Mouse (Mus musculus) embryonic facial prominence, embryonic 14.5 days (tissue): ENCODE results near the gene Gtf2ird2. TPM values are rescaled to one million over a fixed set of nuclear protein-coding genes. Genes with fewer than 3 reads are reported as not detected.

Experiments used
- ATAC-seq: fragments of 200-750 bp; cut with Nextera tagmentation; 2 replicates; pipeline ENCODE4 v1.8.0; 2017; ENCODE audit warnings: low read depth, moderate number of reproducible peaks, moderate TSS enrichment
- DNase-seq: peaks from one replicate; pipeline ENCODE4 v3.0.0-alpha.2; 2015; ENCODE audit warnings: low spot score
- H3K27ac ChIP-seq: fragments of 300-500 bp; sonication (generic); replicated peaks from 2 replicates; pipeline ENCODE4 v1.5.1; 2014; ENCODE audit warnings: low read depth, mild to moderate bottlenecking, low read length, moderate library complexity
- H3K27me3 ChIP-seq: fragments of 300-500 bp; sonication (generic); replicated peaks from 2 replicates; pipeline ENCODE4 v1.6.1; 2014; ENCODE audit warnings: low read length; ENCODE audit not compliant: control insufficient read depth, insufficient read depth
- H3K36me3 ChIP-seq: fragments of 300-500 bp; sonication (generic); 2 replicates; pipeline ENCODE4 v1.6.1; 2014; ENCODE audit warnings: low read length, mixed read lengths; ENCODE audit not compliant: control insufficient read depth, insufficient read depth
- H3K4me1 ChIP-seq: fragments of 300-500 bp; sonication (generic); 2 replicates; pipeline ENCODE4 v1.6.1; 2014; ENCODE audit warnings: antibody characterized with exemption, low read length; ENCODE audit not compliant: control insufficient read depth, insufficient read depth
- H3K4me2 ChIP-seq: fragments of 300-500 bp; sonication (generic); 2 replicates; pipeline ENCODE4 v1.6.1; 2014; ENCODE audit warnings: low read depth, mild to moderate bottlenecking, low read length, moderate library complexity, mixed read lengths
- H3K4me3 ChIP-seq: fragments of 300-500 bp; sonication (generic); 2 replicates; pipeline ENCODE4 v1.5.1; 2014; ENCODE audit warnings: low read depth, mild to moderate bottlenecking, low read length
- H3K9ac ChIP-seq: fragments of 300-500 bp; sonication (generic); 2 replicates; pipeline ENCODE4 v1.6.1; 2014; ENCODE audit warnings: low read depth, mild to moderate bottlenecking, low read length, moderate library complexity, mixed read lengths
- H3K9me3 ChIP-seq: fragments of 300-500 bp; sonication (generic); 2 replicates; pipeline ENCODE4 v1.6.1; 2016; ENCODE audit warnings: low read length; ENCODE audit not compliant: control insufficient read depth
- WGBS: fragments of 180-500 bp; shearing (Covaris S2); extraction: QIAGEN DNeasy Blood & Tissue Kit; methylation state at CpG from one replicate; pipeline ENCODE4 v1.1.7; 2014; 5-methylcytosine and 5-hydroxymethylcytosine counted together
- polyA plus RNA-seq: library from polyadenylated mRNA; unstranded; fragments of >200 nt; fragmentation: Nextera tagmentation; extraction: Ambion mirVana; gene quantifications from 2 replicates; pipeline ENCODE4 v1.2.1, GENCODE M21; 2014

Gene Gtf2ird2
- polyA plus RNA-seq, 1 experiment from 2014 or later: 6.6 TPM

GRCm38 (mm10) chr5:134232568-134232967 lies 48.7 kb downstream of the Gtf2ird2 start:
- H3K9ac ChIP-seq: no peak overlapping the region
- no peaks in the 10 kb centered on the region for H3K9me3 ChIP-seq
- H3K27me3 ChIP-seq: no peaks in the 10 kb centered on the region
- H3K4me2 ChIP-seq: no peak overlapping the region
- peaks cover 20% of the 10 kb centered on the region for H3K36me3 ChIP-seq
- H3K4me1 ChIP-seq: peaks cover 8% of the 10 kb centered on the region; the same call in 1 of the 2 replicates
- WGBS: 36% methylated on average over 7 of the region's 7 CpGs
- H3K27ac ChIP-seq: no peak overlapping the region; the same call in 1 of the 2 replicates
- H3K4me3 ChIP-seq: no peak overlapping the region
- DNase-seq (no peak), ATAC-seq (no peak)

GRCm38 (mm10) chr5:134233244-134233651 lies 49.4 kb downstream of the Gtf2ird2 start:
- no peaks in the 10 kb centered on the region for H3K27me3 ChIP-seq
- H3K4me3 ChIP-seq: no peak overlapping the region
- no peak for DNase-seq
- H3K4me1 ChIP-seq: peaks cover 8% of the 10 kb centered on the region; the same call in 1 of the 2 replicates
- H3K36me3 ChIP-seq: peaks cover 27% of the 10 kb centered on the region
- H3K9me3 ChIP-seq: no peaks in the 10 kb centered on the region
- no peak overlapping the region; the same call in 1 of the 2 replicates for H3K27ac ChIP-seq
- no peak overlapping the region for H3K9ac ChIP-seq
- no peak overlapping the region for H3K4me2 ChIP-seq
- ATAC-seq: no peak
- 48% methylated on average over 7 of the region's 7 CpGs for WGBS

- peak overlapping the region; percentile 66 for H3K27ac ChIP-seq
- H3K9ac ChIP-seq: no peak overlapping the region
- no peak for ATAC-seq
- H3K4me2 ChIP-seq: no peak overlapping the region
- no peak overlapping the region for H3K4me3 ChIP-seq
- no peaks in the 10 kb centered on the region for H3K27me3 ChIP-seq
- peaks cover 36% of the 10 kb centered on the region for H3K36me3 ChIP-seq
- H3K4me1 ChIP-seq: peaks cover 8% of the 10 kb centered on the region; the same call in 1 of the 2 replicates
- no peaks in the 10 kb centered on the region for H3K9me3 ChIP-seq
- 48% methylated on average over 2 of the region's 2 CpGs for WGBS
- no peak for DNase-seq
Observed at GRCm38 (mm10) chr5:134234205-134234604, 50.4 kb downstream of the Gtf2ird2 start.

- peak; percentile 32 for ATAC-seq
- DNase-seq: peak; percentile 90
- Histone ChIP-seq H3K27me3 (no peaks in the 10 kb centered on the region), H3K27ac (peak overlapping the region; percentile 66), H3K4me3 (no peak overlapping the region), H3K4me1 (peaks cover 8% of the 10 kb centered on the region; the same call in 1 of the 2 replicates), H3K9ac (no peak overlapping the region), H3K9me3 (no peaks in the 10 kb centered on the region), H3K36me3 (peaks cover 46% of the 10 kb centered on the region), H3K4me2 (no peak overlapping the region)
- WGBS: 13% methylated on average over 6 of the region's 6 CpGs
Observed at GRCm38 (mm10) chr5:134235111-134235510, 51.3 kb downstream of the Gtf2ird2 start.

GRCm38 (mm10) chr5:134236241-134236640 lies 52.4 kb downstream of the Gtf2ird2 start:
- peak overlapping the region; percentile 66 for H3K27ac ChIP-seq
- DNase-seq (no peak), ATAC-seq (no peak)
- no peak overlapping the region for H3K9ac ChIP-seq
- no peaks in the 10 kb centered on the region for H3K27me3 ChIP-seq
- H3K4me2 ChIP-seq: no peak overlapping the region
- H3K36me3 ChIP-seq: peaks cover 57% of the 10 kb centered on the region
- H3K9me3 ChIP-seq: no peaks in the 10 kb centered on the region
- WGBS: 93% methylated on average over 3 of the region's 3 CpGs
- peaks cover 8% of the 10 kb centered on the region; the same call in 1 of the 2 replicates for H3K4me1 ChIP-seq
- H3K4me3 ChIP-seq: no peak overlapping the region

GRCm38 (mm10) chr5:134236796-134237195 lies 53.0 kb downstream of the Gtf2ird2 start:
- Histone ChIP-seq H3K9me3 (no peaks in the 10 kb centered on the region), H3K4me1 (peaks cover 8% of the 10 kb centered on the region; the same call in 1 of the 2 replicates), H3K9ac (no peak overlapping the region), H3K36me3 (peaks cover 62% of the 10 kb centered on the region), H3K4me3 (no peak overlapping the region), H3K27me3 (no peaks in the 10 kb centered on the region), H3K4me2 (no peak overlapping the region), H3K27ac (no peak overlapping the region)
- no peak for DNase-seq
- no peak for ATAC-seq
- WGBS: 82% methylated on average over 6 of the region's 6 CpGs

GRCm38 (mm10) chr5:134237508-134237907 lies 53.7 kb downstream of the Gtf2ird2 start:
- ATAC-seq (no peak), DNase-seq (no peak)
- Histone ChIP-seq H3K9me3 (no peaks in the 10 kb centered on the region), H3K36me3 (peaks cover 69% of the 10 kb centered on the region), H3K4me3 (no peak overlapping the region), H3K27me3 (no peaks in the 10 kb centered on the region), H3K27ac (no peak overlapping the region), H3K4me1 (peaks cover 8% of the 10 kb centered on the region; the same call in 1 of the 2 replicates), H3K9ac (no peak overlapping the region), H3K4me2 (no peak overlapping the region)
- WGBS: 86% methylated on average over 10 of the region's 11 CpGs

- Histone ChIP-seq H3K9me3 (no peaks in the 10 kb centered on the region), H3K4me2 (no peak overlapping the region), H3K9ac (no peak overlapping the region), H3K4me1 (peaks cover 8% of the 10 kb centered on the region; the same call in 1 of the 2 replicates), H3K4me3 (no peak overlapping the region), H3K27me3 (no peaks in the 10 kb centered on the region), H3K27ac (no peak overlapping the region), H3K36me3 (peaks cover 76% of the 10 kb centered on the region)
- DNase-seq (no peak), ATAC-seq (no peak)
- 82% methylated on average over 28 of the region's 28 CpGs for WGBS
Observed at GRCm38 (mm10) chr5:134237936-134238760, 54.3 kb downstream of the Gtf2ird2 start.
